Mouse (Mus musculus): ENCODE results near the gene Gcc1. TPM values are rescaled to one million over a fixed set of nuclear protein-coding genes. Genes with fewer than 3 reads are reported as not detected.

The Gcc1 gene
- polyA plus RNA-seq, 1 experiment from 2014 or later: 4.0 TPM

- no peaks in the 10 kb centered on the region for H3K9me3 ChIP-seq (replicated peaks; ENCODE audit: control insufficient read depth, low read length)
- no peaks in the 10 kb centered on the region for H3K27me3 ChIP-seq (ENCODE audit: control insufficient read depth, insufficient read depth, low read length)
- H3K36me3 ChIP-seq (ENCODE audit: control insufficient read depth, insufficient read depth, low read length): peaks cover 18% of the 10 kb centered on the region
- H3K9ac ChIP-seq (ENCODE audit: low read depth, low read length): no peak overlapping the region
- 88% methylated on average over 14 of the region's 14 CpGs for WGBS (ENCODE audit: insufficient replicate concordance)
- H3K4me1 ChIP-seq (ENCODE audit: control insufficient read depth, insufficient read depth, low read length): peaks cover 20% of the 10 kb centered on the region
- no peak overlapping the region for H3K4me3 ChIP-seq (ENCODE audit: low read depth, low read length)
- no peak for ATAC-seq (replicated peaks; ENCODE audit: insufficient number of reproducible peaks, low FRiP score, low TSS enrichment)
- H3K4me2 ChIP-seq: no peak overlapping the region
- H3K27ac ChIP-seq (ENCODE audit: low read depth, low read length): no peak overlapping the region
Measured at GRCm38 (mm10) chr6:28418449-28418848, 9.7 kb downstream of the Gcc1 start.

GRCm38 (mm10) chr6:28416981-28417380 lies 11.2 kb downstream of the Gcc1 start:
- Histone ChIP-seq H3K36me3 (ENCODE audit: control insufficient read depth, insufficient read depth, low read length) (peaks cover 18% of the 10 kb centered on the region), H3K9me3 (replicated peaks; ENCODE audit: control insufficient read depth, low read length) (no peaks in the 10 kb centered on the region), H3K27me3 (ENCODE audit: control insufficient read depth, insufficient read depth, low read length) (no peaks in the 10 kb centered on the region), H3K4me2 (no peak overlapping the region), H3K4me3 (ENCODE audit: low read depth, low read length) (no peak overlapping the region), H3K27ac (ENCODE audit: low read depth, low read length) (no peak overlapping the region), H3K4me1 (ENCODE audit: control insufficient read depth, insufficient read depth, low read length) (peaks cover 16% of the 10 kb centered on the region), H3K9ac (ENCODE audit: low read depth, low read length) (no peak overlapping the region)
- no peak for ATAC-seq (replicated peaks; ENCODE audit: insufficient number of reproducible peaks, low FRiP score, low TSS enrichment)
- WGBS (ENCODE audit: insufficient replicate concordance): 79% methylated on average over 4 of the region's 4 CpGs

- ATAC-seq (replicated peaks; ENCODE audit: insufficient number of reproducible peaks, low FRiP score, low TSS enrichment): no peak
- no peaks in the 10 kb centered on the region for H3K4me1 ChIP-seq (ENCODE audit: control insufficient read depth, insufficient read depth, low read length)
- H3K4me3 ChIP-seq (ENCODE audit: low read depth, low read length): no peak overlapping the region
- 56% methylated on average over 2 of the region's 2 CpGs for WGBS (ENCODE audit: insufficient replicate concordance)
- no peaks in the 10 kb centered on the region for H3K9me3 ChIP-seq (replicated peaks; ENCODE audit: control insufficient read depth, low read length)
- no peak overlapping the region for H3K9ac ChIP-seq (ENCODE audit: low read depth, low read length)
- no peak overlapping the region for H3K27ac ChIP-seq (ENCODE audit: low read depth, low read length)
- no peaks in the 10 kb centered on the region for H3K27me3 ChIP-seq (ENCODE audit: control insufficient read depth, insufficient read depth, low read length)
- H3K36me3 ChIP-seq (ENCODE audit: control insufficient read depth, insufficient read depth, low read length): peaks cover 3% of the 10 kb centered on the region; the same call in 1 of the 2 replicates
- no peak overlapping the region for H3K4me2 ChIP-seq
Measured at GRCm38 (mm10) chr6:28411236-28411635, 17.0 kb downstream of the Gcc1 start.

GRCm38 (mm10) chr6:28410053-28410452 lies 18.1 kb downstream of the Gcc1 start:
- WGBS (ENCODE audit: insufficient replicate concordance): 68% methylated on average over 9 of the region's 9 CpGs
- Histone ChIP-seq H3K27me3 (ENCODE audit: control insufficient read depth, insufficient read depth, low read length) (no peaks in the 10 kb centered on the region), H3K4me1 (ENCODE audit: control insufficient read depth, insufficient read depth, low read length) (no peaks in the 10 kb centered on the region), H3K9me3 (replicated peaks; ENCODE audit: control insufficient read depth, low read length) (no peaks in the 10 kb centered on the region), H3K9ac (ENCODE audit: low read depth, low read length) (no peak overlapping the region), H3K27ac (ENCODE audit: low read depth, low read length) (no peak overlapping the region), H3K4me3 (ENCODE audit: low read depth, low read length) (no peak overlapping the region), H3K36me3 (ENCODE audit: control insufficient read depth, insufficient read depth, low read length) (no peaks in the 10 kb centered on the region), H3K4me2 (no peak overlapping the region)
- ATAC-seq (replicated peaks; ENCODE audit: insufficient number of reproducible peaks, low FRiP score, low TSS enrichment): no peak

- peaks cover 31% of the 10 kb centered on the region for H3K27me3 ChIP-seq (ENCODE audit: control insufficient read depth, insufficient read depth, low read length)
- 84% methylated on average over 4 of the region's 4 CpGs for WGBS (ENCODE audit: insufficient replicate concordance)
- no peak overlapping the region for H3K9ac ChIP-seq (ENCODE audit: low read depth, low read length)
- ATAC-seq (replicated peaks; ENCODE audit: insufficient number of reproducible peaks, low FRiP score, low TSS enrichment): no peak
- no peak overlapping the region for H3K4me2 ChIP-seq
- no peak overlapping the region for H3K4me3 ChIP-seq (ENCODE audit: low read depth, low read length)
- H3K27ac ChIP-seq (ENCODE audit: low read depth, low read length): no peak overlapping the region
- no peaks in the 10 kb centered on the region; the same call in 1 of the 2 replicates for H3K9me3 ChIP-seq (replicated peaks; ENCODE audit: control insufficient read depth, low read length)
- H3K4me1 ChIP-seq (ENCODE audit: control insufficient read depth, insufficient read depth, low read length): 0 out of 2 replicates have a peak, but pooled peaks cover 2% of the 10 kb centered on the region
- no peaks in the 10 kb centered on the region for H3K36me3 ChIP-seq (ENCODE audit: control insufficient read depth, insufficient read depth, low read length)
Measured at GRCm38 (mm10) chr6:28399791-28400190, 28.4 kb downstream of the Gcc1 start.

GRCm38 (mm10) chr6:28398726-28399125 lies 29.5 kb downstream of the Gcc1 start:
- Histone ChIP-seq H3K36me3 (ENCODE audit: control insufficient read depth, insufficient read depth, low read length) (no peaks in the 10 kb centered on the region), H3K4me1 (ENCODE audit: control insufficient read depth, insufficient read depth, low read length) (0 out of 2 replicates have a peak, but pooled peaks cover 2% of the 10 kb centered on the region), H3K27me3 (ENCODE audit: control insufficient read depth, insufficient read depth, low read length) (peaks cover 31% of the 10 kb centered on the region), H3K4me3 (ENCODE audit: low read depth, low read length) (no peak overlapping the region), H3K9me3 (replicated peaks; ENCODE audit: control insufficient read depth, low read length) (no peaks in the 10 kb centered on the region; the same call in 1 of the 2 replicates), H3K4me2 (no peak overlapping the region), H3K9ac (ENCODE audit: low read depth, low read length) (no peak overlapping the region), H3K27ac (ENCODE audit: low read depth, low read length) (no peak overlapping the region)
- ATAC-seq (replicated peaks; ENCODE audit: insufficient number of reproducible peaks, low FRiP score, low TSS enrichment): no peak
- WGBS (ENCODE audit: insufficient replicate concordance): 75% methylated on average over 3 of the region's 3 CpGs

- WGBS (ENCODE audit: insufficient replicate concordance): 1% methylated on average over 33 of the region's 33 CpGs
- no peak for ATAC-seq (replicated peaks; ENCODE audit: insufficient number of reproducible peaks, low FRiP score, low TSS enrichment)
- H3K4me1 ChIP-seq (ENCODE audit: control insufficient read depth, insufficient read depth, low read length): 0 out of 2 replicates have a peak, but pooled peaks cover 2% of the 10 kb centered on the region
- no peak within 1 kb of the TSS for H3K27ac ChIP-seq (ENCODE audit: low read depth, low read length)
- peaks cover 31% of the 10 kb centered on the region for H3K27me3 ChIP-seq (ENCODE audit: control insufficient read depth, insufficient read depth, low read length)
- H3K9me3 ChIP-seq (replicated peaks; ENCODE audit: control insufficient read depth, low read length): no peaks in the 10 kb centered on the region; the same call in 1 of the 2 replicates
- H3K36me3 ChIP-seq (ENCODE audit: control insufficient read depth, insufficient read depth, low read length): no peaks in the 10 kb centered on the region
- peak within 1 kb of the TSS; percentile 51 for H3K4me3 ChIP-seq (ENCODE audit: low read depth, low read length)
- peak within 1 kb of the TSS; percentile 76 for H3K4me2 ChIP-seq
- H3K9ac ChIP-seq (ENCODE audit: low read depth, low read length): peak within 1 kb of the TSS; percentile 49; the same call in 1 of the 2 replicates
Measured at GRCm38 (mm10) chr6:28397681-28398203, 30.4 kb downstream of the Gcc1 start, which contains the start of gene Zfp800. TSS of gene Zfp800 (minus strand) at chr6:28398005.

GRCm38 (mm10) chr6:28396853-28397457 lies 31.2 kb downstream of the Gcc1 start:
- no peak for ATAC-seq (replicated peaks; ENCODE audit: insufficient number of reproducible peaks, low FRiP score, low TSS enrichment)
- H3K4me1 ChIP-seq (ENCODE audit: control insufficient read depth, insufficient read depth, low read length): 0 out of 2 replicates have a peak, but pooled peaks cover 2% of the 10 kb centered on the region
- H3K27ac ChIP-seq (ENCODE audit: low read depth, low read length): no peak overlapping the region
- H3K36me3 ChIP-seq (ENCODE audit: control insufficient read depth, insufficient read depth, low read length): no peaks in the 10 kb centered on the region
- H3K9ac ChIP-seq (ENCODE audit: low read depth, low read length): no peak overlapping the region
- peaks cover 31% of the 10 kb centered on the region for H3K27me3 ChIP-seq (ENCODE audit: control insufficient read depth, insufficient read depth, low read length)
- no peaks in the 10 kb centered on the region; the same call in 1 of the 2 replicates for H3K9me3 ChIP-seq (replicated peaks; ENCODE audit: control insufficient read depth, low read length)
- 3% methylated on average over 19 of the region's 19 CpGs for WGBS (ENCODE audit: insufficient replicate concordance)
- H3K4me3 ChIP-seq (ENCODE audit: low read depth, low read length): peak overlapping the region; percentile 51
- peak overlapping the region; percentile 76 for H3K4me2 ChIP-seq

All from heart, embryonic 11.5 days (tissue).